ENCODE assay signal across 21 mouse cellular contexts in genomic region chr5:41117658-41118057, GRCm38 (mm10).
DNase-seq lines count a peak whose midpoint lies in the region; ATAC-seq and TF ChIP-seq lines count a peak whose summit lies in the region.
"Had no signal": no experiment of that assay in that cellular context is flagged by ENCODE, and none has a peak within 500 bp of the region (broad histone marks: within the 10 kb centered on the region; RNA-seq: fewer than 3 reads in every experiment).

No protein-coding gene starts in this region.

- H3K4me3 ChIP-seq in kidney, postnatal 0 days (replicated peaks; ENCODE audit: low read depth, low read length), result no peak overlapping the region
- H3K4me3 ChIP-seq: gastrocnemius, adult 2 months; hindbrain, embryonic 12.5 days; hindbrain, embryonic 15.5 days had no signal

- no peak overlapping the region for H3K27ac ChIP-seq in kidney, postnatal 0 days
- H3K27ac ChIP-seq: gastrocnemius, adult 2 months; hindbrain, embryonic 12.5 days; hindbrain, embryonic 15.5 days had no signal

- DNase-seq in kidney, postnatal 0 days (ENCODE audit: low spot score), result peak; percentile 24
- DNase-seq in kidney, postnatal 4 days, result no peak
- DNase-seq in embryo, embryonic 10.5 days (ENCODE audit: low spot score), result peak; percentile 53
- DNase-seq in embryo, embryonic 9.5 days (ENCODE audit: extremely low spot score), result peak; percentile 22
- DNase-seq in mesoderm, embryonic 11.5 days (ENCODE audit: low read depth, low spot score), result peak; percentile 36
- DNase-seq in cerebellum, adult 11-12 months, result no peak
- DNase-seq in cerebellum, postnatal 14 days, result no peak
- DNase-seq: adrenal gland, adult 2 months; adrenal gland, postnatal 14 days; cerebellum, adult 11 months; cerebellum, adult 8-10 months; cerebellum, postnatal 10 days; forebrain, postnatal 0 days; gastrocnemius, adult 2 months; gastrocnemius, postnatal 14 days; heart, adult 11 months had no signal

- H3K36me3 ChIP-seq in kidney, postnatal 0 days (ENCODE audit: insufficient read depth, low read length), result no peaks in the 10 kb centered on the region
- H3K36me3 ChIP-seq: hindbrain, embryonic 12.5 days; hindbrain, embryonic 15.5 days had no signal

- no peak for TF ChIP-seq CTCF in kidney, postnatal 0 days (IDR thresholded peaks at IDR 0.05; ENCODE audit: low read depth)

- no peaks in the 10 kb centered on the region for H3K4me1 ChIP-seq in kidney, postnatal 0 days (replicated peaks; ENCODE audit: insufficient read depth, low read length)
- H3K4me1 ChIP-seq: hindbrain, embryonic 12.5 days; hindbrain, embryonic 15.5 days had no signal

- no peaks in the 10 kb centered on the region for H3K27me3 ChIP-seq in kidney, postnatal 0 days (ENCODE audit: insufficient read depth, low read length)
- H3K27me3 ChIP-seq: hindbrain, embryonic 12.5 days; hindbrain, embryonic 15.5 days had no signal

- no peak for ATAC-seq in kidney, postnatal 0 days (replicated peaks; ENCODE audit: low FRiP score, low read depth)
- ATAC-seq: CD4-positive, CD25-positive, alpha-beta regulatory T cell, adult 4 months; forebrain, embryonic 14.5 days; forebrain, postnatal 0 days had no signal

- WGBS in kidney, postnatal 0 days, result 18% methylated on average over 3 of the region's 3 CpGs

- no peak overlapping the region for H3K9ac ChIP-seq in kidney, postnatal 0 days (ENCODE audit: low read depth, low read length)
- H3K9ac ChIP-seq: forebrain, postnatal 0 days; hindbrain, embryonic 12.5 days; hindbrain, embryonic 15.5 days had no signal

- H3K4me2 ChIP-seq in kidney, postnatal 0 days (ENCODE audit: low read length), result no peak overlapping the region
- H3K4me2 ChIP-seq: heart, embryonic 11.5 days; hindbrain, embryonic 12.5 days; hindbrain, embryonic 15.5 days had no signal

- H3K9me3 ChIP-seq in kidney, postnatal 0 days (replicated peaks; ENCODE audit: low read length), result no peaks in the 10 kb centered on the region
- H3K9me3 ChIP-seq: hindbrain, embryonic 12.5 days; hindbrain, embryonic 15.5 days had no signal

Comparison
In these comparisons a context has a peak if more than half of its experiments do, and no peak if none do; other contexts are left out.
1. DNase-seq: peak in kidney, postnatal 0 days (single experiment), embryo, embryonic 10.5 days (single experiment), embryo, embryonic 9.5 days (single experiment) and mesoderm, embryonic 11.5 days (single experiment); none in kidney, postnatal 4 days (0 of 2), cerebellum, adult 11-12 months (single experiment) and cerebellum, postnatal 14 days (0 of 2).